Mouse (Mus musculus): ENCODE results near the gene Nmnat2.

- TF ChIP-seq CTCF (IDR thresholded peaks at IDR 0.05; ENCODE audit: control insufficient read depth, insufficient read depth, insufficient read length), result no peak
- TF ChIP-seq USF1 (IDR thresholded peaks at IDR 0.05; ENCODE audit: low read depth), result no peak
- TF ChIP-seq MAX (IDR thresholded peaks at IDR 0.05), result no peak
- TF ChIP-seq MYOG (IDR thresholded peaks at IDR 0.05; ENCODE audit: control insufficient read depth, extremely low read depth, insufficient read length), result no peak
These were observed 20.4 kb downstream of the Nmnat2 start for GRCm38 (mm10) chr1:152975144-152975543.
